Mouse (Mus musculus) C2C12 (cell line): ENCODE measurements around the gene Adgrl1. TPM values are rescaled to one million over a fixed set of nuclear protein-coding genes. Genes with fewer than 3 reads are reported as not detected.

ENCODE experiments used
- H3K27me3 ChIP-seq: one replicate; pipeline ENCODE4 v1.6.1; 2011; ENCODE audit not compliant: control insufficient read depth, insufficient read depth, insufficient read length
- H3K36me3 ChIP-seq: one replicate; pipeline ENCODE4 v1.6.1; 2011; ENCODE audit not compliant: control insufficient read depth, insufficient read depth
- H3K4me3 ChIP-seq: one replicate; pipeline ENCODE4 v1.5.1; 2011; ENCODE audit warnings: mild to moderate bottlenecking, control low read depth; ENCODE audit not compliant: poor library complexity, insufficient read depth, severe bottlenecking
- H3K79me2 ChIP-seq: one replicate; pipeline ENCODE4 v1.6.1; 2011; ENCODE audit not compliant: control insufficient read depth, insufficient read depth
- H3K79me3 ChIP-seq: one replicate; pipeline ENCODE4 v1.6.1; 2011; ENCODE audit warnings: low read depth, control low read depth
- H3ac ChIP-seq: one replicate; pipeline ENCODE3; 2011; ENCODE audit warnings: low read depth; ENCODE audit not compliant: control insufficient read depth, insufficient read length
- CEBPB ChIP-seq: IDR thresholded peaks from one replicate; pipeline ENCODE4 v1.6.1; 2011; ENCODE audit warnings: low read depth, mild to moderate bottlenecking, control low read depth, moderate library complexity
- CTCF ChIP-seq: IDR thresholded peaks from one replicate; pipeline ENCODE4 v1.5.1; 2011; ENCODE audit not compliant: control insufficient read depth, insufficient read depth, insufficient read length
- FOSL1 ChIP-seq: IDR thresholded peaks from one replicate; pipeline ENCODE4 v1.8.0; 2011; ENCODE audit warnings: mild to moderate bottlenecking, low read length; ENCODE audit not compliant: poor library complexity, insufficient read depth, severe bottlenecking
- MAX ChIP-seq: IDR thresholded peaks from one replicate; pipeline ENCODE4 v1.6.1; 2011; ENCODE audit warnings: mild to moderate bottlenecking, control low read depth
- MYOD1 ChIP-seq: IDR thresholded peaks from one replicate; pipeline ENCODE4 v1.6.1; 2011; ENCODE audit warnings: low read depth; ENCODE audit not compliant: control insufficient read depth, insufficient read length
- MYOG ChIP-seq: IDR thresholded peaks from one replicate; pipeline ENCODE4 v1.6.1; 2011; ENCODE audit not compliant: control insufficient read depth, insufficient read length; ENCODE audit errors: extremely low read depth
- USF1 ChIP-seq: IDR thresholded peaks from one replicate; pipeline ENCODE4 v1.6.1; 2011; ENCODE audit warnings: low read depth, mild to moderate bottlenecking, control low read depth, moderate library complexity
- polyA plus RNA-seq: library from polyadenylated mRNA; unstranded; fragments of >200 nt; fragmentation: generic; extraction: Trizol; gene quantifications from one replicate; pipeline ENCODE4 v1.2.1, GENCODE M21; 2012; ENCODE audit warnings: missing spikeins

Adgrl1 gene
- polyA plus RNA-seq, 1 experiment: 16.6 TPM

- TF ChIP-seq CTCF: no peak
- TF ChIP-seq USF1: no peak
- no peak for TF ChIP-seq FOSL1
- no peak for TF ChIP-seq MYOD1
- TF ChIP-seq MAX: no peak
- no peak for TF ChIP-seq MYOG
- no peak for TF ChIP-seq CEBPB
- Histone ChIP-seq H3ac (no peak overlapping the region), H3K36me3 (peaks cover 33% of the 10 kb centered on the region)
These were observed 71.2 kb downstream of the Adgrl1 start for GRCm38 (mm10) chr8:83971121-83971520.

DNA sequence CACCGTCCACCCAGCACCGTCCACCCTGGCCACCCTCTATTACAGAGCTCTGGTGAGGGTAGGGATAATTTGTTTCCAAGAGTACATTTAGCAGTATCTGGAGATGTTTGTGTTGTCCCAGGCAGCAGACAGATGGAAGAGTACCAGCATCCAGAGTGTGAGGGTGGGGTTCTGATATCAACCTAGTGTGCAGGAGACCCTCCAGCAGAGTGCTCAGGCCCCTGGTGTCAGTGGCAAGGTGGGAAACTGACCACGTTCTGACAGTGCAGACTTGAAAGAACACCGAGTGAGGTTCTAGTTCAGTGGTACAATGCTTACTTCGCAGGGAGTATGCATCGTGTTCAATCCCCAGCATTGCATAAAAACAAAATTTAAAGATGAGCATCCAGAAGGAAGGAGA, 71.8 kb downstream of the Adgrl1 start:
- no peak overlapping the region for H3K4me3 ChIP-seq
- H3K79me2 ChIP-seq: peaks cover 35% of the 10 kb centered on the region
- H3K36me3 ChIP-seq: peaks cover 32% of the 10 kb centered on the region
- H3K27me3 ChIP-seq: no peaks in the 10 kb centered on the region
- H3ac ChIP-seq: no peak overlapping the region
- peaks cover 7% of the 10 kb centered on the region for H3K79me3 ChIP-seq
- TF ChIP-seq FOSL1 (no peak), USF1 (no peak), CTCF (no peak), CEBPB (no peak), MAX (no peak), MYOD1 (no peak), MYOG (no peak)

More at GRCm38 (mm10) chr8:83971121-83971520, 71.2 kb downstream of the Adgrl1 start:
- no peaks in the 10 kb centered on the region for H3K27me3 ChIP-seq
- peaks cover 30% of the 10 kb centered on the region for H3K79me2 ChIP-seq
- H3K4me3 ChIP-seq: no peak overlapping the region
- H3K79me3 ChIP-seq: peaks cover 7% of the 10 kb centered on the region

DNA sequence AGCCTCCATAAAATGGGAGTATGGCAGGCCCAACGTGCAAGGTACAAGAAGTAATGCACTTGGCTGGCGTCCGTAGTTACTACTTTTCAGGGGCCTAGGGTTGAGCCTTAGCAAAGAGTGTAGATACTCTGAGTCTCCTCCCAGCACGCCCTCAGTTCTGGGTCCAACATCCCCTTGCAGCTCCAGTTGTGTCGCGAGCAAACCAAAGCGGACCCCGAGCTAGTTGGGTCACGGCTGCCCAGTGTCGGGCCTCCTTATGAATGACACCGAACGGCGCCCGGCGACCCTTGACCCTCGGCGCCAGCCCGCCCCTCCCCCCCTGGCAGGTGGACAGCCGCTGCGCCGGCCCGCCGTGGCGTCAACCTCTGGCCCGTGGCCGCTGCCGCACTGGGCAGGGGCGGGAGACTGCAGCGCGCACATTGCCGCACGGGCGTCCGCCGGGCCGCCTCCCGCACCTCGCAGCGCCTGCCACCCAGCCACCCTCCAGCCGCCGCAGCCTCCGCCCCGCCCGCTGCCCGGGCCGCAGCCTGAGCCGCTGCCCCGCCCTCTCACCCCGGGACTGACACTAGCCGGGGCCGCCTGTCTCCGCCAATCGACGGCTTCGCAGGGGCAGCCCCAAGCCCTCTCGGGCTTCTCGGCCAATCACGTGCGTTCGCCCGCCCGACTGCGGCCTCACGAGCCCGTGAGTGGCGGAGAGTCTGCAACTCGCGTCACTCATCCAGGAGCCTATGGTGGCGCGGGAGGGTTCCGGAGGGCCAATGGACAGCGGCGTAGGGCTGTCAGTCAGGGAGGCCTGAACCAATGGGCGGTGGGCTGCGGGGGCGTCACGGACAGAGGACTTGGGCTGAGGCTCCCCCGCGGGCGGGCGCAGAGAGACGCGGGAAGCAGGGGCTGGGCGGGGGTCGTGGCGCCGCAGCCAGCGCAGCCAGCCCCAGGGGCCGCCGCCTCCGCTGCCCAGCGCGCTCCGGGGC, 72.5 kb downstream of the Adgrl1 start, which contains the start of gene Prkaca:
TSS of gene Prkaca (plus strand) at position 844 of the 971 bp plus-strand sequence.
- H3ac ChIP-seq: peak within 1 kb of the TSS; percentile 83
- peak within 1 kb of the TSS; percentile 66 for H3K4me3 ChIP-seq
- H3K27me3 ChIP-seq: no peaks in the 10 kb centered on the region
- H3K36me3 ChIP-seq: peaks cover 24% of the 10 kb centered on the region
- no peak for TF ChIP-seq MYOD1
- peak; percentile 39 for TF ChIP-seq USF1
- TF ChIP-seq MYOG: no peak
- no peak for TF ChIP-seq MAX
- peaks cover 7% of the 10 kb centered on the region for H3K79me3 ChIP-seq
- H3K79me2 ChIP-seq: peaks cover 43% of the 10 kb centered on the region

DNA sequence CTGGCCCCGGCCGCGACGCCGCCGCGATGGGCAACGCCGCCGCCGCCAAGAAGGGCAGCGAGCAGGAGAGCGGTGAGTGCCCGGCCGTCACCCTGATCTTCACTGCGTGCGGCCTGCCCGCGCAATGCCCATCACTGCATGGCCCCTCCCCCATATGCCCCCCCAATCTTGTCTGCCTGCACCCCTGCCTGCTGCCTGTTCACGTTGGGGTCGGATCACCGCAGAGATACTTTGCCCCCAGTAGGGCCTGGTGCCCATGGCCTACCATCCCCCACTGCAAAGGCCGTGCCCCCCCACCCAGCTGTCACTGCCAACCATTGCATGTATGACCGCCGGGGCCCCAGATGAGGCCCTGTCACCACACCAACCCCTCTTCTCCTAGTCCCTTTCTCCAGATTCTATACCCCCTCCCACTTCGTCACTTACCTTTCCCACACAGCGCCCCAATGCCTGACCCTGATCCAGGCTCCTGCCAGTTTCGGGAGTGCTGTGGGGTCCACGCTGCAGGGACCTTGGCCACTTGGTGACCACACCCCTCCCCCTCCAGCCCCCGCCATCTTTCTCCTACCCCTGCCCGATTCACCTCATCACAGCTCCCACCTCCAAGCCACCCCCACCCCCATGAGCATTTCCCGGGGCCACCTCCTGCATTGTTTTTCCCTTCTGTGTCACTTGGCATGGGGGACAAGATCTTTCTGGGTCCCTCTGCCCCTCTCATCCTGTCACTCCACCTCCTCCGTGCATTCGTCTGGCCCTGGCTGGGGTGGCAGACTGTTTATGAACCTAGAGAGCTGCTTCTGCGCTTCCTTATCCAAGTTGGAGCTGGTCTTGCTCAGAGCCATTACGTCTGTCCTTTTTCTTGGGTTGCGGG, 73.5 kb downstream of the Adgrl1 start:
- Histone ChIP-seq H3K4me3 (peak overlapping the region; percentile 66), H3K79me2 (peaks cover 49% of the 10 kb centered on the region), H3K27me3 (no peaks in the 10 kb centered on the region), H3K79me3 (peaks cover 7% of the 10 kb centered on the region), H3ac (peak overlapping the region; percentile 70), H3K36me3 (peaks cover 17% of the 10 kb centered on the region)
- no peak for TF ChIP-seq USF1
- peak; percentile 59 for TF ChIP-seq MYOD1
- no peak for TF ChIP-seq MAX
- TF ChIP-seq CEBPB: no peak
- TF ChIP-seq FOSL1: no peak

DNA sequence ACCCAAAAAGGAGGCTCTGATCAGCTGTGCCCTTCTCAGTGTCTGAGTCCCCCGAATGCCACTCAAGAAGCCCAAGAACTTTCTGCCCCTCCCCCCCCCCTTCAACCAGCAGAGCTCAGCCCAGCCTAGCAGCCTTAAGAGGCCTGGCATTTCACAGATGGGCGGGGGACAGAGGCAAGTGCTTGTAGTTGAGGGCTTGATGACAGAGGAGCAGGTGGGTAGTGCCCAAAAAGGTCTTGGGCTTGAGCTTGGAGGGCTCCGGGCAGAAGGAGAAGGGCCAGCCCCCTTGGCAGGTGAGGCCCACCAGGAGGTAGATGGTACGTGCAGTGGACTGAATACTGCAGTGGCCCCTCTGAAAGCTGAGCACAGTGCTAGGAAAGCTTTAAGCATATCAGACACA, 74.6 kb downstream of the Adgrl1 start:
- Histone ChIP-seq H3K36me3 (peaks cover 5% of the 10 kb centered on the region), H3K79me3 (peaks cover 7% of the 10 kb centered on the region), H3ac (no peak overlapping the region), H3K79me2 (peaks cover 49% of the 10 kb centered on the region), H3K27me3 (no peaks in the 10 kb centered on the region), H3K4me3 (no peak overlapping the region)
- TF ChIP-seq MAX (no peak), MYOD1 (no peak), CTCF (no peak), FOSL1 (no peak), CEBPB (no peak), MYOG (no peak), USF1 (no peak)
